7 mouse cellular contexts compared by ENCODE assay signal in the genomic region with DNA sequence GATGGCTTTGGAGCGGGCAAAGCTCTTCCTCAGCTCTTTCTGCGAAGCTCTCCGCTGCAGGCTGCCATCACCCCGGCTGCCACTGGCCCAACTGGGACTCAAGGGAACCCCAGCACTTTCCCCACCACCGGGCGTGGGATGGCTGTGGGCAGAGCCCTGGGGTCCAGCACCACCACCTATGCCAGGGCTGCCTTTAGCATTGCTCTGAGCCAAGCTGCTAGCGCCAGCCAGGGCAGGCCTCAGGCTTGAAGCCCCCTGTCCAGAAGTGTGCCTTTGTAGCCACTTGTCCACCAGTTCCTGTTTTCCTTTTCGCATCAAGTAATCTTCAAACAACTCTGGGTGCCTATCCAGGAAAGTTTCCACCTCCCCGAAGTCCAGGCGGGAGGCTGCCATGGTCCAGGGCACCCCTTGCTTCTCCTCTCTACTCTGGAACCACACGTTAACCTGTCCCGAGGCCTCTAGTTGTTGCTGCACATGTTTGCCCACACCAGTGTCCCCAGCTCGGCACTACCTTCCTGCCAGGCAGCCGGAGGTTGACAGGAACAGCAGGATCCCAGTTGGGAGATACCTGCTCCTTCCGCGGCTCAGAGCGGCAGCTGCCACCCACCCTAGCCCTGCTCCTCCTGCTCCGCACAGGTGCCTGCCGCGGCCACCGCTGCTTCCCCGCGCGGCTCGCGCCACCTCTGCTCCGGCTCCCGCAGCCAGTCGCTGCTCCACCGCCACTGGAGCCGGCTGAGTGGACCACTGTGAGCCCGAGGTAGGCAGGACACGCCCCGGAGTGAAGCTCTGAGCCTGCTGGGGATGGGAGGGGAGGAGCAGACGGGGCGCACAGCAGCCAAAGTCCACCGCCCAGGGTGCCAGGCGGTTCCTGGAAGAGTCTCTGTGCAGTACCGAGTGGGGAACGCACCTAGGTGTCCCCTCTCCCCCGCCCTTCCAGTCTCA. TPM values are rescaled to one million over a fixed set of nuclear protein-coding genes. Genes with fewer than 3 reads are reported as not detected.
DNase-seq lines count a peak whose midpoint lies in the region; ATAC-seq and TF ChIP-seq lines count a peak whose summit lies in the region.

A gene (minus strand): TSS at position 560 of the 942 bp plus-strand sequence.

- H3K9ac ChIP-seq in embryonic facial prominence, embryonic 11.5 days (replicated peaks; ENCODE audit: low read length): peak within 1 kb of the TSS; percentile 1
- peak within 1 kb of the TSS; percentile 12; the same call in 1 of the 2 replicates for H3K9ac ChIP-seq in hindbrain, embryonic 11.5 days (ENCODE audit: low read depth, low read length)

- TF ChIP-seq CTCF in testis, adult 2 months (IDR thresholded peaks at IDR 0.05; ENCODE audit: control insufficient read depth, insufficient read depth, insufficient replicate concordance, low read depth, low read length): no peak

- no peak for TF ChIP-seq POLR2A in testis, adult 2 months (IDR thresholded peaks at IDR 0.05; ENCODE audit: control insufficient read depth, low read depth, low read length)

- no peak within 1 kb of the TSS for H3K27ac ChIP-seq in embryonic facial prominence, embryonic 11.5 days (replicated peaks; ENCODE audit: low read depth, low read length)
- no peak within 1 kb of the TSS for H3K27ac ChIP-seq in hindbrain, embryonic 11.5 days (ENCODE audit: low read depth, low read length)
- no peak within 1 kb of the TSS for H3K27ac ChIP-seq in testis, adult 2 months (ENCODE audit: control insufficient read depth, insufficient read depth, low read depth, low read length)

- 17% methylated on average over 38 of the region's 41 CpGs for WGBS in embryonic facial prominence, embryonic 11.5 days
- 17% methylated on average over 41 of the region's 41 CpGs for whole genome bisulfite sequencing in hindbrain, embryonic 11.5 days

- ATAC-seq in embryonic facial prominence, embryonic 11.5 days (replicated peaks; ENCODE audit: insufficient number of reproducible peaks, low FRiP score, low TSS enrichment, low read depth): peak; percentile 77
- peak; percentile 70 for ATAC-seq in hindbrain, embryonic 11.5 days (ENCODE audit: low FRiP score)

- peak; percentile 3 to 9 for DNase-seq in urinary bladder, adult 18-20 months (ENCODE audit: low spot score in 2 of 2)
- DNase-seq in urinary bladder, postnatal 10 days (ENCODE audit: low spot score): no peak
- DNase-seq in embryonic facial prominence, embryonic 11.5 days (ENCODE audit: low spot score): peak; percentile 53
- peak; percentile 52 for DNase-seq in hindbrain, embryonic 11.5 days (ENCODE audit: low spot score)
- DNase-seq in left cerebral cortex, postnatal 36 days (ENCODE audit: low spot score in 2 of 2): peak; percentile 10
- DNase-seq in mesoderm, embryonic 11.5 days (ENCODE audit: low read depth, low spot score): peak; percentile 58

- no peaks in the 10 kb centered on the region for H3K36me3 ChIP-seq in embryonic facial prominence, embryonic 11.5 days (replicated peaks; ENCODE audit: control insufficient read depth, insufficient read depth, low read depth, low read length)
- no peaks in the 10 kb centered on the region for H3K36me3 ChIP-seq in hindbrain, embryonic 11.5 days (ENCODE audit: control insufficient read depth, insufficient read depth, low read length)
- H3K36me3 ChIP-seq in testis, adult 2 months (ENCODE audit: control insufficient read depth, insufficient read depth, low read length): no peaks in the 10 kb centered on the region

- no peaks in the 10 kb centered on the region for H3K9me3 ChIP-seq in embryonic facial prominence, embryonic 11.5 days (replicated peaks; ENCODE audit: control insufficient read depth, low read length)
- no peaks in the 10 kb centered on the region for H3K9me3 ChIP-seq in hindbrain, embryonic 11.5 days (ENCODE audit: control insufficient read depth, low read length)

- no peaks in the 10 kb centered on the region for H3K4me1 ChIP-seq in embryonic facial prominence, embryonic 11.5 days (ENCODE audit: control insufficient read depth, insufficient read depth, low read length)
- no peaks in the 10 kb centered on the region for H3K4me1 ChIP-seq in hindbrain, embryonic 11.5 days (replicated peaks; ENCODE audit: control insufficient read depth, insufficient read depth, low read length)
- peaks cover 8% of the 10 kb centered on the region for H3K4me1 ChIP-seq in testis, adult 2 months (ENCODE audit: control insufficient read depth, insufficient read depth, low read length)

- H3K4me3 ChIP-seq in embryonic facial prominence, embryonic 11.5 days (ENCODE audit: low read depth, low read length): peak within 1 kb of the TSS; percentile 33
- peak within 1 kb of the TSS; percentile 42 for H3K4me3 ChIP-seq in hindbrain, embryonic 11.5 days (ENCODE audit: low read depth, low read length)
- peak within 1 kb of the TSS; percentile 35 for H3K4me3 ChIP-seq in testis, adult 2 months (ENCODE audit: control insufficient read depth, low read depth, low read length)

- H3K4me2 ChIP-seq in embryonic facial prominence, embryonic 11.5 days (ENCODE audit: low read depth, low read length): peak within 1 kb of the TSS; percentile 75
- peak within 1 kb of the TSS; percentile 94 for H3K4me2 ChIP-seq in hindbrain, embryonic 11.5 days (replicated peaks; ENCODE audit: low read depth, low read length)

- H3K27me3 ChIP-seq in embryonic facial prominence, embryonic 11.5 days (ENCODE audit: control insufficient read depth, insufficient read depth, low read length): peaks cover 7% of the 10 kb centered on the region
- H3K27me3 ChIP-seq in hindbrain, embryonic 11.5 days (ENCODE audit: control insufficient read depth, insufficient read depth, low read length): no peaks in the 10 kb centered on the region
- H3K27me3 ChIP-seq in testis, adult 2 months (ENCODE audit: control insufficient read depth, insufficient read depth, low read length): no peaks in the 10 kb centered on the region

- intact Hi-C loops in left cerebral cortex, postnatal 36 days (cut with DNase I): no loop called here

RNA-seq across cellular contexts. Expression of the gene that starts here (rescaled TPM):
- polyA plus RNA-seq in embryonic facial prominence, embryonic 11.5 days (2014; fragmentation: Nextera tagmentation; extraction: Ambion mirVana): 0.13 and 0.28 TPM in 2 replicates
- 0.29 and 0.36 TPM in 2 replicates for polyA plus RNA-seq in hindbrain, embryonic 11.5 days (2014; fragmentation: Nextera tagmentation; extraction: Ambion mirVana)
- 1 to 10 TPM; 3.7 to 4.6 TPM for total RNA-seq in left cerebral cortex, postnatal 36 days (2021)
- 0.53 and 0.66 TPM in 2 replicates for polyA plus RNA-seq in testis, adult 2 months (2012; rRNA removed)

Comparison
In these comparisons a context has a peak if more than half of its experiments do, and no peak if none do; other contexts are left out.
1. Peak in DNase-seq, ATAC-seq, H3K4me3 ChIP-seq, H3K9ac ChIP-seq and H3K4me2 ChIP-seq in embryonic facial prominence, embryonic 11.5 days; RNA of the gene not detected or under 1 TPM.
2. Peak in DNase-seq, ATAC-seq, H3K4me3 ChIP-seq, H3K9ac ChIP-seq and H3K4me2 ChIP-seq in hindbrain, embryonic 11.5 days; RNA of the gene not detected or under 1 TPM.